Mouse (Mus musculus): ENCODE data around the gene Fgfr2.
A peak's percentile ranks its signal among the peaks of the same experiment; 100 is the strongest.

Gene Fgfr2

GRCm38 (mm10) chr7:133088411-133088810 lies 34.7 kb downstream of the Fgfr2 start:
- DNase-seq (ENCODE audit: low read depth, low spot score), result no peak

- no peak for DNase-seq (ENCODE audit: low read depth, low spot score)
Observed at GRCm38 (mm10) chr7:133085408-133085807, 37.7 kb downstream of the Fgfr2 start.

GRCm38 (mm10) chr7:133083936-133084614 lies 39.1 kb downstream of the Fgfr2 start:
- no peak for DNase-seq (ENCODE audit: low read depth, low spot score)

GRCm38 (mm10) chr7:133078929-133079328 lies 44.2 kb downstream of the Fgfr2 start:
- DNase-seq (ENCODE audit: low read depth, low spot score), result no peak

GRCm38 (mm10) chr7:133074462-133075133 lies 48.6 kb downstream of the Fgfr2 start:
- no peak for DNase-seq (ENCODE audit: low read depth, low spot score)

GRCm38 (mm10) chr7:133073147-133073651 lies 50.0 kb downstream of the Fgfr2 start:
- DNase-seq (ENCODE audit: low read depth, low spot score), result no peak

GRCm38 (mm10) chr7:133072535-133072934 lies 50.6 kb downstream of the Fgfr2 start:
- no peak for DNase-seq (ENCODE audit: low read depth, low spot score)

GRCm38 (mm10) chr7:133067321-133067841 lies 55.8 kb downstream of the Fgfr2 start:
- DNase-seq (ENCODE audit: low read depth, low spot score), result no peak

GRCm38 (mm10) chr7:133066776-133067175 lies 56.4 kb downstream of the Fgfr2 start:
- no peak for DNase-seq (ENCODE audit: low read depth, low spot score)

- no peak for DNase-seq (ENCODE audit: low read depth, low spot score)
Observed at GRCm38 (mm10) chr7:133062055-133062454, 61.1 kb downstream of the Fgfr2 start.

- no peak for DNase-seq (ENCODE audit: low read depth, low spot score)
Observed at GRCm38 (mm10) chr7:133060170-133060569, 63.0 kb downstream of the Fgfr2 start.

- DNase-seq (ENCODE audit: low read depth, low spot score), result no peak
Observed at GRCm38 (mm10) chr7:133059517-133060104, 63.5 kb downstream of the Fgfr2 start.

- no peak for DNase-seq (ENCODE audit: low read depth, low spot score)
Observed at GRCm38 (mm10) chr7:133059150-133059509, 64.0 kb downstream of the Fgfr2 start.

- DNase-seq (ENCODE audit: low read depth, low spot score), result no peak
Observed at GRCm38 (mm10) chr7:133058496-133059149, 64.5 kb downstream of the Fgfr2 start.

GRCm38 (mm10) chr7:133056924-133057323 lies 66.2 kb downstream of the Fgfr2 start:
- DNase-seq (ENCODE audit: low read depth, low spot score), result no peak

- no peak for DNase-seq (ENCODE audit: low read depth, low spot score)
Observed at GRCm38 (mm10) chr7:133054486-133054885, 68.7 kb downstream of the Fgfr2 start.

GRCm38 (mm10) chr7:133053757-133054156 lies 69.4 kb downstream of the Fgfr2 start:
- no peak for DNase-seq (ENCODE audit: low read depth, low spot score)

- peak; percentile 18 for DNase-seq (ENCODE audit: low read depth, low spot score)
Observed at GRCm38 (mm10) chr7:133052819-133053218, 70.3 kb downstream of the Fgfr2 start.

- DNase-seq (ENCODE audit: low read depth, low spot score), result no peak
Observed at GRCm38 (mm10) chr7:133050681-133051080, 72.5 kb downstream of the Fgfr2 start.

- DNase-seq (ENCODE audit: low read depth, low spot score), result no peak
Observed at GRCm38 (mm10) chr7:133048085-133048630, 75.0 kb downstream of the Fgfr2 start.

- DNase-seq (ENCODE audit: low read depth, low spot score), result no peak
Observed at GRCm38 (mm10) chr7:133047287-133047686, 75.9 kb downstream of the Fgfr2 start.

GRCm38 (mm10) chr7:133044721-133045120 lies 78.4 kb downstream of the Fgfr2 start:
- no peak for DNase-seq (ENCODE audit: low read depth, low spot score)
